In genomic region chr10:94947915-94948675, GRCm38 (mm10) we compare ENCODE assay signal across 25 mouse cellular contexts. TPM values are rescaled to one million over a fixed set of nuclear protein-coding genes. Genes with fewer than 3 reads are reported as not detected.
"Had no signal": no experiment of that assay in that cellular context is flagged by ENCODE, and none has a peak within 500 bp of the region (broad histone marks: within the 10 kb centered on the region; RNA-seq: fewer than 3 reads in every experiment).

No protein-coding gene starts in this region.

- H3K9me3 ChIP-seq: intestine, embryonic 15.5 days; kidney, embryonic 15.5 days; limb, embryonic 10.5 days; limb, embryonic 13.5 days; liver, embryonic 12.5 days; liver, embryonic 15.5 days; lung, embryonic 15.5 days; midbrain, embryonic 13.5 days; neural tube, embryonic 13.5 days; stomach, embryonic 15.5 days had no signal

- H3K4me3 ChIP-seq: intestine, embryonic 15.5 days; kidney, embryonic 15.5 days; limb, embryonic 10.5 days; limb, embryonic 13.5 days; liver, embryonic 12.5 days; liver, embryonic 15.5 days; lung, embryonic 15.5 days; midbrain, embryonic 13.5 days; myocyte; neural tube, embryonic 13.5 days; stomach, embryonic 15.5 days had no signal

- H3K9ac ChIP-seq: intestine, embryonic 15.5 days; kidney, embryonic 15.5 days; limb, embryonic 13.5 days; liver, embryonic 12.5 days; liver, embryonic 15.5 days; lung, embryonic 15.5 days; midbrain, embryonic 13.5 days; neural tube, embryonic 13.5 days; stomach, embryonic 15.5 days had no signal

- H3K36me3 ChIP-seq: intestine, embryonic 15.5 days; kidney, embryonic 15.5 days; limb, embryonic 10.5 days; limb, embryonic 13.5 days; liver, embryonic 12.5 days; liver, embryonic 15.5 days; lung, embryonic 15.5 days; midbrain, embryonic 13.5 days; neural tube, embryonic 13.5 days; stomach, embryonic 15.5 days had no signal

- H3K27ac ChIP-seq: intestine, embryonic 15.5 days; kidney, embryonic 15.5 days; limb, embryonic 10.5 days; limb, embryonic 13.5 days; liver, embryonic 12.5 days; liver, embryonic 15.5 days; lung, embryonic 15.5 days; midbrain, embryonic 13.5 days; neural tube, embryonic 13.5 days; stomach, embryonic 15.5 days had no signal

- ATAC-seq: intestine, embryonic 15.5 days; liver, embryonic 12.5 days; midbrain, embryonic 13.5 days; midbrain, embryonic 16.5 days had no signal

- DNase-seq: kidney, adult 11 months; kidney, adult 8-10 months; kidney, postnatal 14 days; kidney, postnatal 4 days; liver; lung, adult 18-20 months; lung, postnatal 10 days; lung, postnatal 36 days; right cerebral cortex, adult 18-20 months; right cerebral cortex, postnatal 14 days; spleen, adult 18-20 months; thymus, adult 2 months; thymus, postnatal 14 days had no signal

- H3K4me2 ChIP-seq: intestine, embryonic 15.5 days; kidney, embryonic 15.5 days; limb, embryonic 13.5 days; liver, embryonic 12.5 days; liver, embryonic 15.5 days; lung, embryonic 15.5 days; midbrain, embryonic 13.5 days; neural tube, embryonic 13.5 days; stomach, embryonic 15.5 days had no signal

RNA-seq across cellular contexts. Expression of gene Plxnc1, which starts 3.5 kb away (rescaled TPM):
- polyA plus RNA-seq: myocyte had no signal
